Mouse (Mus musculus): ENCODE measurements around the gene Pisd. TPM values are rescaled to one million over a fixed set of nuclear protein-coding genes. Genes with fewer than 3 reads are reported as not detected.
"Not testable (repeated sequence)": the region's sequence is repeated elsewhere in the genome, so short reads cannot be mapped to it uniquely, and the experiment has no call there.

Pisd gene
- polyA plus RNA-seq, 1 experiment from 2014 or later, result 67.2 TPM

GRCm38 (mm10) chr5:32740138-32740537 lies 45.3 kb downstream of the Pisd start:
- no peak overlapping the region for H3K9ac ChIP-seq (ENCODE audit: low read depth, low read length)
- no peak overlapping the region for H3K27ac ChIP-seq (ENCODE audit: low read depth, low read length)
- ATAC-seq (ENCODE audit: low FRiP score) (no peak), DNase-seq (ENCODE audit: low spot score) (no peak)
- no peaks in the 10 kb centered on the region for H3K4me1 ChIP-seq (replicated peaks; ENCODE audit: control insufficient read depth, insufficient read depth, low read length)
- no peaks in the 10 kb centered on the region for H3K27me3 ChIP-seq (ENCODE audit: control insufficient read depth, insufficient read depth, low read length)
- no peaks in the 10 kb centered on the region for H3K9me3 ChIP-seq (ENCODE audit: control insufficient read depth, low read length)
- WGBS, result 96% methylated on average over 3 of the region's 3 CpGs
- no peak overlapping the region for H3K4me2 ChIP-seq (replicated peaks; ENCODE audit: low read depth, low read length)
- no peak overlapping the region for H3K4me3 ChIP-seq (ENCODE audit: low read depth, low read length)
- no peaks in the 10 kb centered on the region for H3K36me3 ChIP-seq (ENCODE audit: control insufficient read depth, insufficient read depth, low read length)

- H3K9me3 ChIP-seq (ENCODE audit: control insufficient read depth, low read length); H3K4me2 ChIP-seq (replicated peaks; ENCODE audit: low read depth, low read length); H3K9ac ChIP-seq (ENCODE audit: low read depth, low read length); H3K4me1 ChIP-seq (replicated peaks; ENCODE audit: control insufficient read depth, insufficient read depth, low read length); ATAC-seq (ENCODE audit: low FRiP score); H3K27ac ChIP-seq (ENCODE audit: low read depth, low read length); DNase-seq (ENCODE audit: low spot score); H3K27me3 ChIP-seq (ENCODE audit: control insufficient read depth, insufficient read depth, low read length); H3K4me3 ChIP-seq (ENCODE audit: low read depth, low read length); H3K36me3 ChIP-seq (ENCODE audit: control insufficient read depth, insufficient read depth, low read length): not testable (repeated sequence)
- WGBS, result 93% methylated on average over 3 of the region's 3 CpGs
These were observed 48.7 kb downstream of the Pisd start for GRCm38 (mm10) chr5:32736770-32737169.

- 96% methylated on average over 6 of the region's 6 CpGs for WGBS
- H3K36me3 ChIP-seq (ENCODE audit: control insufficient read depth, insufficient read depth, low read length), result no peaks in the 10 kb centered on the region
- no peak overlapping the region for H3K4me2 ChIP-seq (replicated peaks; ENCODE audit: low read depth, low read length)
- no peak for ATAC-seq (ENCODE audit: low FRiP score)
- H3K27ac ChIP-seq (ENCODE audit: low read depth, low read length), result no peak overlapping the region
- H3K9ac ChIP-seq (ENCODE audit: low read depth, low read length), result no peak overlapping the region
- H3K4me1 ChIP-seq (replicated peaks; ENCODE audit: control insufficient read depth, insufficient read depth, low read length), result no peaks in the 10 kb centered on the region
- no peak overlapping the region for H3K4me3 ChIP-seq (ENCODE audit: low read depth, low read length)
- no peak for DNase-seq (ENCODE audit: low spot score)
- H3K27me3 ChIP-seq (ENCODE audit: control insufficient read depth, insufficient read depth, low read length), result no peaks in the 10 kb centered on the region
- no peaks in the 10 kb centered on the region for H3K9me3 ChIP-seq (ENCODE audit: control insufficient read depth, low read length)
These were observed 49.7 kb downstream of the Pisd start for GRCm38 (mm10) chr5:32735779-32736178.

- 88% methylated on average over 6 of the region's 6 CpGs for WGBS
- not testable (repeated sequence) for H3K36me3 ChIP-seq (ENCODE audit: control insufficient read depth, insufficient read depth, low read length); H3K4me1 ChIP-seq (replicated peaks; ENCODE audit: control insufficient read depth, insufficient read depth, low read length)
These were observed 51.6 kb downstream of the Pisd start for GRCm38 (mm10) chr5:32733892-32734291.

GRCm38 (mm10) chr5:32728851-32729250 lies 56.6 kb downstream of the Pisd start:
- H3K9ac ChIP-seq (ENCODE audit: low read depth, low read length), result no peak overlapping the region
- 87% methylated on average over 8 of the region's 8 CpGs for WGBS
- H3K4me2 ChIP-seq (replicated peaks; ENCODE audit: low read depth, low read length), result no peak overlapping the region
- H3K27ac ChIP-seq (ENCODE audit: low read depth, low read length), result no peak overlapping the region
- no peaks in the 10 kb centered on the region for H3K4me1 ChIP-seq (replicated peaks; ENCODE audit: control insufficient read depth, insufficient read depth, low read length)
- no peaks in the 10 kb centered on the region for H3K36me3 ChIP-seq (ENCODE audit: control insufficient read depth, insufficient read depth, low read length)
- no peaks in the 10 kb centered on the region for H3K9me3 ChIP-seq (ENCODE audit: control insufficient read depth, low read length)
- no peaks in the 10 kb centered on the region for H3K27me3 ChIP-seq (ENCODE audit: control insufficient read depth, insufficient read depth, low read length)
- no peak for DNase-seq (ENCODE audit: low spot score)
- no peak overlapping the region for H3K4me3 ChIP-seq (ENCODE audit: low read depth, low read length)
- no peak for ATAC-seq (ENCODE audit: low FRiP score)

More at GRCm38 (mm10) chr5:32733892-32734291, 51.6 kb downstream of the Pisd start:
- DNase-seq (ENCODE audit: low spot score); H3K9ac ChIP-seq (ENCODE audit: low read depth, low read length); H3K4me3 ChIP-seq (ENCODE audit: low read depth, low read length); H3K4me2 ChIP-seq (replicated peaks; ENCODE audit: low read depth, low read length); H3K27me3 ChIP-seq (ENCODE audit: control insufficient read depth, insufficient read depth, low read length); H3K27ac ChIP-seq (ENCODE audit: low read depth, low read length); H3K9me3 ChIP-seq (ENCODE audit: control insufficient read depth, low read length): not testable (repeated sequence)
- ATAC-seq (ENCODE audit: low FRiP score), result peak; percentile 68; the same call in 1 of the 2 replicates

GRCm38 (mm10) chr5:32728300-32728699 lies 57.1 kb downstream of the Pisd start:
- Histone ChIP-seq H3K9me3 (ENCODE audit: control insufficient read depth, low read length) (no peaks in the 10 kb centered on the region), H3K9ac (ENCODE audit: low read depth, low read length) (no peak overlapping the region), H3K4me3 (ENCODE audit: low read depth, low read length) (no peak overlapping the region), H3K36me3 (ENCODE audit: control insufficient read depth, insufficient read depth, low read length) (no peaks in the 10 kb centered on the region), H3K27ac (ENCODE audit: low read depth, low read length) (no peak overlapping the region), H3K4me1 (replicated peaks; ENCODE audit: control insufficient read depth, insufficient read depth, low read length) (no peaks in the 10 kb centered on the region), H3K27me3 (ENCODE audit: control insufficient read depth, insufficient read depth, low read length) (no peaks in the 10 kb centered on the region), H3K4me2 (replicated peaks; ENCODE audit: low read depth, low read length) (no peak overlapping the region)
- no peak for DNase-seq (ENCODE audit: low spot score)
- ATAC-seq (ENCODE audit: low FRiP score), result no peak
- WGBS, result 90% methylated on average over 7 of the region's 7 CpGs

- H3K9me3 ChIP-seq (ENCODE audit: control insufficient read depth, low read length); H3K27ac ChIP-seq (ENCODE audit: low read depth, low read length); H3K4me1 ChIP-seq (replicated peaks; ENCODE audit: control insufficient read depth, insufficient read depth, low read length); H3K27me3 ChIP-seq (ENCODE audit: control insufficient read depth, insufficient read depth, low read length); H3K36me3 ChIP-seq (ENCODE audit: control insufficient read depth, insufficient read depth, low read length); H3K4me2 ChIP-seq (replicated peaks; ENCODE audit: low read depth, low read length); DNase-seq (ENCODE audit: low spot score); ATAC-seq (ENCODE audit: low FRiP score); H3K4me3 ChIP-seq (ENCODE audit: low read depth, low read length); H3K9ac ChIP-seq (ENCODE audit: low read depth, low read length): not testable (repeated sequence)
- WGBS, result 75% methylated on average over 3 of the region's 3 CpGs
These were observed 60.0 kb downstream of the Pisd start for GRCm38 (mm10) chr5:32725397-32725796.

GRCm38 (mm10) chr5:32723981-32724380 lies 61.5 kb downstream of the Pisd start:
- H3K27ac ChIP-seq (ENCODE audit: low read depth, low read length), result no peak overlapping the region
- WGBS, result 86% methylated on average over 7 of the region's 7 CpGs
- no peaks in the 10 kb centered on the region for H3K4me1 ChIP-seq (replicated peaks; ENCODE audit: control insufficient read depth, insufficient read depth, low read length)
- H3K9ac ChIP-seq (ENCODE audit: low read depth, low read length), result no peak overlapping the region
- no peaks in the 10 kb centered on the region for H3K9me3 ChIP-seq (ENCODE audit: control insufficient read depth, low read length)
- no peaks in the 10 kb centered on the region for H3K27me3 ChIP-seq (ENCODE audit: control insufficient read depth, insufficient read depth, low read length)
- H3K4me3 ChIP-seq (ENCODE audit: low read depth, low read length), result no peak overlapping the region
- no peaks in the 10 kb centered on the region for H3K36me3 ChIP-seq (ENCODE audit: control insufficient read depth, insufficient read depth, low read length)
- H3K4me2 ChIP-seq (replicated peaks; ENCODE audit: low read depth, low read length), result no peak overlapping the region
- no peak for ATAC-seq (ENCODE audit: low FRiP score)
- no peak for DNase-seq (ENCODE audit: low spot score)

GRCm38 (mm10) chr5:32722711-32723110 lies 62.7 kb downstream of the Pisd start:
- not testable (repeated sequence) for H3K4me2 ChIP-seq (replicated peaks; ENCODE audit: low read depth, low read length); H3K36me3 ChIP-seq (ENCODE audit: control insufficient read depth, insufficient read depth, low read length); H3K4me1 ChIP-seq (replicated peaks; ENCODE audit: control insufficient read depth, insufficient read depth, low read length); H3K4me3 ChIP-seq (ENCODE audit: low read depth, low read length); H3K9me3 ChIP-seq (ENCODE audit: control insufficient read depth, low read length); H3K27ac ChIP-seq (ENCODE audit: low read depth, low read length); DNase-seq (ENCODE audit: low spot score); ATAC-seq (ENCODE audit: low FRiP score); H3K27me3 ChIP-seq (ENCODE audit: control insufficient read depth, insufficient read depth, low read length); H3K9ac ChIP-seq (ENCODE audit: low read depth, low read length)
- WGBS, result 84% methylated on average over 8 of the region's 8 CpGs
